Mouse (Mus musculus) neural tube, embryonic 13.5 days (tissue): ENCODE results near the gene Rab19. TPM values are rescaled to one million over a fixed set of nuclear protein-coding genes. Genes with fewer than 3 reads are reported as not detected.
A peak's percentile ranks its signal among the peaks of the same experiment; 100 is the strongest.
"Not testable (repeated sequence)": the region's sequence is repeated elsewhere in the genome, so short reads cannot be mapped to it uniquely, and the experiment has no call there.

Experiments used
- ATAC-seq: fragments of 200-750 bp; cut with Nextera tagmentation; 2 replicates; pipeline ENCODE4 v1.8.0; 2017; ENCODE audit warnings: low read depth, mild to moderate bottlenecking, moderate TSS enrichment, moderate library complexity
- H3K27ac ChIP-seq: fragments of 300-500 bp; sonication (generic); replicated peaks from 2 replicates; pipeline ENCODE4 v1.5.1; 2015; ENCODE audit warnings: moderate library complexity, mild to moderate bottlenecking, inconsistent platforms
- H3K27me3 ChIP-seq: fragments of 300-500 bp; sonication (generic); 2 replicates; pipeline ENCODE4 v1.6.1; 2015; ENCODE audit warnings: mild to moderate bottlenecking, inconsistent platforms
- H3K36me3 ChIP-seq: fragments of 300-500 bp; sonication (generic); 2 replicates; pipeline ENCODE4 v1.6.1; 2015; ENCODE audit warnings: mild to moderate bottlenecking, inconsistent platforms
- H3K4me1 ChIP-seq: fragments of 300-500 bp; sonication (generic); replicated peaks from 2 replicates; pipeline ENCODE4 v1.6.1; 2015; ENCODE audit warnings: inconsistent platforms
- H3K4me2 ChIP-seq: fragments of 300-500 bp; sonication (generic); 2 replicates; pipeline ENCODE4 v1.6.1; 2015; ENCODE audit warnings: inconsistent platforms, mild to moderate bottlenecking, moderate library complexity
- H3K4me3 ChIP-seq: fragments of 300-500 bp; sonication (generic); 2 replicates; pipeline ENCODE4 v1.5.1; 2015; ENCODE audit warnings: mild to moderate bottlenecking, inconsistent platforms
- H3K9ac ChIP-seq: fragments of 300-500 bp; sonication (generic); 2 replicates; pipeline ENCODE4 v1.6.1; 2015; ENCODE audit warnings: moderate library complexity, mild to moderate bottlenecking, inconsistent platforms
- H3K9me3 ChIP-seq: fragments of 300-500 bp; sonication (generic); 2 replicates; pipeline ENCODE4 v1.6.1; 2016; ENCODE audit warnings: inconsistent platforms
- WGBS: fragments of 180-500 bp; shearing (Covaris S2); methylation state at CpG from one replicate; pipeline ENCODE4 v1.1.7; 2015; 5-methylcytosine and 5-hydroxymethylcytosine counted together
- polyA plus RNA-seq: library from polyadenylated mRNA; unstranded; fragments of >200 nt; fragmentation: Nextera tagmentation; extraction: Ambion mirVana; gene quantifications from 2 replicates; pipeline ENCODE4 v1.2.1, GENCODE M21; 2015

The Rab19 gene
- polyA plus RNA-seq, 1 experiment from 2014 or later: not detected

GRCm38 (mm10) chr6:39389988-39390387 lies 9.0 kb downstream of the Rab19 start:
- no peaks in the 10 kb centered on the region for H3K27me3 ChIP-seq
- no peak for ATAC-seq
- no peaks in the 10 kb centered on the region for H3K9me3 ChIP-seq
- 97% methylated on average over 2 of the region's 2 CpGs for WGBS
- H3K27ac ChIP-seq: no peak overlapping the region
- no peak overlapping the region for H3K4me2 ChIP-seq
- no peaks in the 10 kb centered on the region for H3K4me1 ChIP-seq
- no peak overlapping the region for H3K9ac ChIP-seq
- no peak overlapping the region for H3K4me3 ChIP-seq
- H3K36me3 ChIP-seq: peaks cover 44% of the 10 kb centered on the region

DNA sequence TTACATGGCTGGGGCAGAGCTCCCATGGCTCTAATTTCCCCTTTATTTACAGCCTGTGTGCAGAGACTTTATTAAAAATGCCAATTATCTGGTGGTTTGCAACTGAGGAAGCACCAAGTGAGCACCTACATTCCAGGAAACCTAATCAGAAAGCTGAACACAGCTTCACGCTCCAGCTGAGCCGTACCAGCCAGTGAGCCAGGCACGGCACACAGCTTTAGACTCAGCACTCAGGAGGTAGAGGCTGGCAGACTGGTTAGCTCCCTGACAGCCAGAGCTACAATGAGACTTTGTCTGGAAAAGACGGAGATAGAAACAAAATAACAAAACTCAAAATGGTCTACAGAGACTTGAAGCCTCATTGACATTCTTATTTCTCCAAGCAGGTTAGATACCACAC lies 14.5 kb downstream of the Rab19 start:
- H3K9me3 ChIP-seq: no peaks in the 10 kb centered on the region
- H3K27ac ChIP-seq: peak overlapping the region; percentile 69
- peak; percentile 86 for ATAC-seq
- no peak overlapping the region for H3K4me3 ChIP-seq
- H3K4me2 ChIP-seq: no peak overlapping the region
- no peak overlapping the region for H3K9ac ChIP-seq
- no peaks in the 10 kb centered on the region for H3K27me3 ChIP-seq
- WGBS: 46% methylated on average over 4 of the region's 4 CpGs
- H3K4me1 ChIP-seq: peaks cover 10% of the 10 kb centered on the region; the same call in 1 of the 2 replicates
- H3K36me3 ChIP-seq: peaks cover 71% of the 10 kb centered on the region

- Histone ChIP-seq H3K4me2 (no peak overlapping the region), H3K27ac (peak overlapping the region; percentile 69), H3K4me3 (no peak overlapping the region), H3K27me3 (no peaks in the 10 kb centered on the region), H3K9me3 (no peaks in the 10 kb centered on the region), H3K9ac (no peak overlapping the region), H3K4me1 (peaks cover 10% of the 10 kb centered on the region; the same call in 1 of the 2 replicates), H3K36me3 (peaks cover 69% of the 10 kb centered on the region)
- ATAC-seq: no peak
- WGBS: 86% methylated on average over 4 of the region's 4 CpGs
These were observed 14.9 kb downstream of the Rab19 start for GRCm38 (mm10) chr6:39395916-39396315.

DNA sequence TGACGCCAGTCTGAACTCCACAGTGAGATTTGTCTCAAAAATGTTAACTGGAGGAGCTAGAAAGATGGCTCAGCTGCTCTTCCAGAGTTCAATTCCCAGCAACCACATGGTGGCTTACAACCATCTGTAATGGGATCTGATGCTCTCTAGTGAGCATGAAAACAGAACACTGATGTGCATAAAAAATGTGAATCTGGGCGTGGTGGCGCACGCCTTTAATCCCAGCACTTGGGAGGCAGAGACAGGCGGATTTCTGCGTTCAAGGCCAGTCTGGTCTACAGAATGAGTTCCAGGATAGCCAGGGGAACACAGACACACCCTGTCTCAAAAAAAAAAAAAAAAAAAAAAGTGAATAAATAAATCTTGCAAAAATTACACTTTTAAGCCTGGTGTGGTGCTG lies 16.1 kb downstream of the Rab19 start:
- H3K4me2 ChIP-seq: no peak overlapping the region
- H3K36me3 ChIP-seq: peaks cover 72% of the 10 kb centered on the region
- ATAC-seq: no peak
- H3K27ac ChIP-seq: no peak overlapping the region
- H3K4me3 ChIP-seq: no peak overlapping the region
- no peaks in the 10 kb centered on the region for H3K9me3 ChIP-seq
- 94% methylated on average over 6 of the region's 6 CpGs for WGBS
- H3K9ac ChIP-seq: no peak overlapping the region
- H3K27me3 ChIP-seq: no peaks in the 10 kb centered on the region
- peaks cover 10% of the 10 kb centered on the region; the same call in 1 of the 2 replicates for H3K4me1 ChIP-seq

DNA sequence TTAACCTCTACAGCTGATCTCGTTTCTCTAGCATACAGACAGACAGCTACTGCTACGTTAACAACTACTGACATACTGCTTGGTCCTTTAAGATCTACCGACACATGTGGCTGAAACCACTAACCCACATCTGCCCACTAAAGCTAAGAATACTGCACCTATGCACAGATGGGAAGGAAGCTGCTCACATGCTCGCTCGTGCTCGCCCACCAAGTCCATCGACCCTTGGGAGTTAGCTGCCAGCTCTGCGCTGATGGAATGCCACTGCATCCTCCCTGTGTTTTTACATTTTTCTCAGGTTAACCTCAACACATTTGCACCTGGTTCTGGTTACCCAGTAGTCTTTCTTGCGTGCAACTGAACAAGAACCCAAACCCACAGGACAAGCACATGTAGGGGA lies 17.4 kb downstream of the Rab19 start:
- H3K9ac ChIP-seq: no peak overlapping the region

GRCm38 (mm10) chr6:39400343-39400742 lies 19.4 kb downstream of the Rab19 start:
- H3K4me2 ChIP-seq: no peak overlapping the region
- no peak overlapping the region for H3K4me3 ChIP-seq
- WGBS: 71% methylated on average over 7 of the region's 7 CpGs
- ATAC-seq: no peak
- peaks cover 87% of the 10 kb centered on the region for H3K36me3 ChIP-seq
- no peak overlapping the region for H3K27ac ChIP-seq
- H3K9me3 ChIP-seq: no peaks in the 10 kb centered on the region
- no peak overlapping the region for H3K9ac ChIP-seq
- peaks cover 10% of the 10 kb centered on the region; the same call in 1 of the 2 replicates for H3K4me1 ChIP-seq
- H3K27me3 ChIP-seq: no peaks in the 10 kb centered on the region

More for the DNA sequence above, 17.4 kb downstream of the Rab19 start:
- Histone ChIP-seq H3K27me3 (no peaks in the 10 kb centered on the region), H3K4me3 (no peak overlapping the region), H3K4me2 (no peak overlapping the region), H3K9me3 (no peaks in the 10 kb centered on the region), H3K4me1 (peaks cover 10% of the 10 kb centered on the region; the same call in 1 of the 2 replicates), H3K36me3 (peaks cover 68% of the 10 kb centered on the region), H3K27ac (no peak overlapping the region)
- ATAC-seq: no peak
- 91% methylated on average over 9 of the region's 9 CpGs for WGBS

DNA sequence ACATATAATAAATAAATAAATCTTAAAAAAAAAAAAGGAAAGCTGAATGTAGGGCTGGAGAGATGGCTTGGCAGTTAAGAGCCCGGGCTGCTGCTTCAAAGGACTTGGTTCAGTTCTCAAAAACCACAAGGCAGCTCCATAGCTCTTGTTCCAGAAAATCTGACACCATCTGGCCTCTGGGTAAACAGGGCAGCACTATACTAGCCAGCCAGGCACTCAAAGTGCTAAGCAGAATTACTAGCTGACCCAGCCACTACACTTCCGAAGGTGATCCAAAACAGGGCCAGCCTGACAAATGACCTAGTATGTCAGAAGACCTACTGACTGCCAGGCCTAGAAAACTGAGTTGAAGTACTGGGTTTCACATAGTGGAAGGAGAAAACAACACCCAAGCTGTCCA lies 22.2 kb downstream of the Rab19 start:
- Histone ChIP-seq H3K9me3 (no peaks in the 10 kb centered on the region), H3K4me3 (no peak overlapping the region), H3K4me1 (no peaks in the 10 kb centered on the region), H3K9ac (no peak overlapping the region), H3K36me3 (peaks cover 85% of the 10 kb centered on the region), H3K27me3 (no peaks in the 10 kb centered on the region), H3K4me2 (no peak overlapping the region), H3K27ac (no peak overlapping the region)
- ATAC-seq: no peak
- WGBS: 84% methylated on average over 2 of the region's 2 CpGs

GRCm38 (mm10) chr6:39406480-39406879 lies 25.5 kb downstream of the Rab19 start:
- H3K4me2 ChIP-seq: no peak overlapping the region
- ATAC-seq: no peak
- 97% methylated on average over 5 of the region's 5 CpGs for WGBS
- no peak overlapping the region for H3K9ac ChIP-seq
- no peaks in the 10 kb centered on the region for H3K27me3 ChIP-seq
- H3K27ac ChIP-seq: no peak overlapping the region
- H3K36me3 ChIP-seq: peaks cover 67% of the 10 kb centered on the region
- no peak overlapping the region for H3K4me3 ChIP-seq
- no peaks in the 10 kb centered on the region for H3K9me3 ChIP-seq
- H3K4me1 ChIP-seq: no peaks in the 10 kb centered on the region

GRCm38 (mm10) chr6:39414106-39414505 lies 33.1 kb downstream of the Rab19 start:
- Histone ChIP-seq H3K27ac (peak overlapping the region; percentile 61), H3K9me3 (no peaks in the 10 kb centered on the region), H3K4me3 (no peak overlapping the region), H3K9ac (no peak overlapping the region), H3K27me3 (no peaks in the 10 kb centered on the region), H3K4me1 (peaks cover 33% of the 10 kb centered on the region), H3K36me3 (peaks cover 7% of the 10 kb centered on the region), H3K4me2 (no peak overlapping the region)
- 67% methylated on average over 1 of the region's 1 CpGs for WGBS
- ATAC-seq: no peak

- WGBS: 68% methylated on average over 5 of the region's 5 CpGs
- no peak overlapping the region for H3K4me2 ChIP-seq
- H3K9me3 ChIP-seq: no peaks in the 10 kb centered on the region
- H3K27ac ChIP-seq: no peak overlapping the region
- H3K27me3 ChIP-seq: no peaks in the 10 kb centered on the region
- H3K4me3 ChIP-seq: no peak overlapping the region
- H3K9ac ChIP-seq: no peak overlapping the region
- no peaks in the 10 kb centered on the region for H3K36me3 ChIP-seq
- no peak for ATAC-seq
- H3K4me1 ChIP-seq: peaks cover 37% of the 10 kb centered on the region
These were observed 34.8 kb downstream of the Rab19 start for GRCm38 (mm10) chr6:39415762-39416161.

GRCm38 (mm10) chr6:39416654-39417053 lies 35.7 kb downstream of the Rab19 start:
- H3K9me3 ChIP-seq, H3K27me3 ChIP-seq, H3K9ac ChIP-seq, H3K27ac ChIP-seq, H3K36me3 ChIP-seq, ATAC-seq, H3K4me3 ChIP-seq: not testable (repeated sequence)
- peaks cover 38% of the 10 kb centered on the region for H3K4me1 ChIP-seq
- H3K4me2 ChIP-seq: 0 out of 2 replicates have a peak overlapping the region, but pooled peaks have one; percentile 16

- Histone ChIP-seq H3K4me2 (peak overlapping the region; percentile 70), H3K27me3 (peaks cover 6% of the 10 kb centered on the region; the same call in 1 of the 2 replicates), H3K9ac (peak overlapping the region; percentile 95), H3K4me1 (peaks cover 30% of the 10 kb centered on the region), H3K9me3 (no peaks in the 10 kb centered on the region), H3K27ac (peak overlapping the region; percentile 98), H3K4me3 (peak overlapping the region; percentile 95), H3K36me3 (no peaks in the 10 kb centered on the region)
- no peak; the same call in 1 of the 2 replicates for ATAC-seq
- WGBS: under 1% methylated on average over 43 of the region's 43 CpGs
These were observed 38.4 kb downstream of the Rab19 start for GRCm38 (mm10) chr6:39419386-39419850.
